Mouse (Mus musculus): ENCODE measurements around the gene Tmx2. TPM values are rescaled to one million over a fixed set of nuclear protein-coding genes. Genes with fewer than 3 reads are reported as not detected.

Tmx2 gene
- polyA plus RNA-seq, 1 experiment from 2014 or later, result 231 TPM

- WGBS, result 78% methylated on average over 2 of the region's 2 CpGs
- no peak for ATAC-seq
- H3K27me3 ChIP-seq (replicated peaks; ENCODE audit: control insufficient read depth, insufficient read depth, low read length), result no peaks in the 10 kb centered on the region
Measured at GRCm38 (mm10) chr2:84622668-84623067, 56.3 kb downstream of the Tmx2 start.

More at GRCm38 (mm10) chr2:84622668-84623067, 56.3 kb downstream of the Tmx2 start:
- H3K4me1 ChIP-seq (ENCODE audit: control insufficient read depth, insufficient read depth, low read length), result no peaks in the 10 kb centered on the region
- no peak overlapping the region for H3K9ac ChIP-seq (ENCODE audit: low read length)
- DNase-seq (ENCODE audit: low spot score), result no peak
- no peak overlapping the region for H3K4me2 ChIP-seq (ENCODE audit: low read length)
- H3K27ac ChIP-seq (ENCODE audit: low read depth, low read length), result no peak overlapping the region
- H3K36me3 ChIP-seq (ENCODE audit: control insufficient read depth, insufficient read depth, low read length), result peaks cover 31% of the 10 kb centered on the region
- no peak overlapping the region for H3K4me3 ChIP-seq (ENCODE audit: low read depth, low read length)
- no peaks in the 10 kb centered on the region for H3K9me3 ChIP-seq (replicated peaks; ENCODE audit: control insufficient read depth, low read length)

Other genes starting within 250 kb of the Tmx2 start
- gene Tfpi, start 202.4 kb downstream of the Tmx2 start, polyA plus RNA-seq (2014; fragmentation: Nextera tagmentation; extraction: Ambion mirVana), result 14.3 and 17.2 TPM in 2 replicates
- gene Ctnnd1, start 28.4 kb downstream of the Tmx2 start, polyA plus RNA-seq (2014; fragmentation: Nextera tagmentation; extraction: Ambion mirVana), result 27.1 and 27.8 TPM in 2 replicates
- gene Btbd18, start 20.1 kb downstream of the Tmx2 start, polyA plus RNA-seq (2014; fragmentation: Nextera tagmentation; extraction: Ambion mirVana), result 0.10 and 0.33 TPM in 2 replicates
- gene Selenoh, start 8.4 kb downstream of the Tmx2 start, polyA plus RNA-seq (2014; fragmentation: Nextera tagmentation; extraction: Ambion mirVana), result 277 and 350 TPM in 2 replicates
- gene Gm28635, start 1.1 kb downstream of the Tmx2 start, polyA plus RNA-seq (2014; fragmentation: Nextera tagmentation; extraction: Ambion mirVana), result not detected in 2 replicates
- 55.3 and 59.8 TPM in 2 replicates for gene Med19, start 738 bp downstream of the Tmx2 start, polyA plus RNA-seq (2014; fragmentation: Nextera tagmentation; extraction: Ambion mirVana)
- 16.5 and 23.6 TPM in 2 replicates for gene Zdhhc5, start 36.0 kb upstream of the Tmx2 start, polyA plus RNA-seq (2014; fragmentation: Nextera tagmentation; extraction: Ambion mirVana)
- 28.7 and 32.3 TPM in 2 replicates for gene Clp1, start 48.2 kb upstream of the Tmx2 start, polyA plus RNA-seq (2014; fragmentation: Nextera tagmentation; extraction: Ambion mirVana)
- gene Ypel4, start 54.9 kb upstream of the Tmx2 start, polyA plus RNA-seq (2014; fragmentation: Nextera tagmentation; extraction: Ambion mirVana), result 14.2 and 16.3 TPM in 2 replicates
- gene Gm19426, start 64.5 kb upstream of the Tmx2 start, polyA plus RNA-seq (2014; fragmentation: Nextera tagmentation; extraction: Ambion mirVana), result 3.1 and 3.8 TPM in 2 replicates
- gene Serping1, start 96.3 kb upstream of the Tmx2 start, polyA plus RNA-seq (2014; fragmentation: Nextera tagmentation; extraction: Ambion mirVana), result 32.1 and 32.7 TPM in 2 replicates
- gene Ube2l6, start 119.7 kb upstream of the Tmx2 start, polyA plus RNA-seq (2014; fragmentation: Nextera tagmentation; extraction: Ambion mirVana), result 21.8 and 23.7 TPM in 2 replicates
- gene Smtnl1, start 143.5 kb upstream of the Tmx2 start, polyA plus RNA-seq (2014; fragmentation: Nextera tagmentation; extraction: Ambion mirVana), result not detected in 2 replicates
- 70.2 and 90.7 TPM in 2 replicates for gene Timm10, start 147.9 kb upstream of the Tmx2 start, polyA plus RNA-seq (2014; fragmentation: Nextera tagmentation; extraction: Ambion mirVana)
- 3.4 and 4.0 TPM in 2 replicates for gene Slc43a1, start 159.7 kb upstream of the Tmx2 start, polyA plus RNA-seq (2014; fragmentation: Nextera tagmentation; extraction: Ambion mirVana)
- 7.5 and 13.6 TPM in 2 replicates for gene Rtn4rl2, start 207.6 kb upstream of the Tmx2 start, polyA plus RNA-seq (2014; fragmentation: Nextera tagmentation; extraction: Ambion mirVana)

Data from forebrain, embryonic 14.5 days (tissue).